Mouse (Mus musculus): ENCODE data around the gene Actn1.

GRCm38 (mm10) chr12:80289722-80290121 lies 29.6 kb upstream of the Actn1 start:
- TF ChIP-seq GATA1 (IDR thresholded peaks at IDR 0.05; ENCODE audit: borderline replicate concordance, low read length) (no peak), FLI1 (IDR thresholded peaks at IDR 0.05; ENCODE audit: low read length) (no peak)
